Mouse (Mus musculus) activated CD4-positive, CD25-positive, alpha-beta regulatory T cell, adult 4 months (primary cell): Measurements from ENCODE around the gene Lrrn4. TPM values are rescaled to one million over a fixed set of nuclear protein-coding genes. Genes with fewer than 3 reads are reported as not detected.

Experiments used
- ATAC-seq: one replicate; pipeline ENCODE4 v1.8.0; 2017
- polyA plus RNA-seq, 2 experiments: library from polyadenylated mRNA; unstranded; fragments of 100-300 nt; shearing (Covaris generic); gene quantifications; one replicate each; pipeline ENCODE4 v1.2.1; 2017

Lrrn4 gene
- polyA plus RNA-seq, 2 experiments from 2014 or later, result 0.69 TPM; not detected in 1

GRCm38 (mm10) chr2:132870286-132870685 is 10.4 kb downstream of the Lrrn4 start:
- ATAC-seq, result no peak

GRCm38 (mm10) chr2:132869682-132870081 is 11.0 kb downstream of the Lrrn4 start:
- no peak for ATAC-seq

- ATAC-seq, result no peak
Measured at GRCm38 (mm10) chr2:132867521-132867920, 13.2 kb downstream of the Lrrn4 start.

- no peak for ATAC-seq
Measured at GRCm38 (mm10) chr2:132863325-132863724, 17.4 kb downstream of the Lrrn4 start.

GRCm38 (mm10) chr2:132861456-132861855 is 19.2 kb downstream of the Lrrn4 start:
- ATAC-seq, result no peak

GRCm38 (mm10) chr2:132860435-132860834 is 20.3 kb downstream of the Lrrn4 start:
- no peak for ATAC-seq

- ATAC-seq, result no peak
Measured at GRCm38 (mm10) chr2:132856333-132856732, 24.4 kb downstream of the Lrrn4 start.

GRCm38 (mm10) chr2:132853051-132853450 is 27.6 kb downstream of the Lrrn4 start:
- no peak for ATAC-seq

GRCm38 (mm10) chr2:132849141-132849540 is 31.6 kb downstream of the Lrrn4 start:
- no peak for ATAC-seq

GRCm38 (mm10) chr2:132848361-132848760 is 32.3 kb downstream of the Lrrn4 start:
- no peak for ATAC-seq

- ATAC-seq, result no peak
Measured at GRCm38 (mm10) chr2:132847581-132847980, 33.1 kb downstream of the Lrrn4 start.

- ATAC-seq, result peak; percentile 83
Measured at GRCm38 (mm10) chr2:132846407-132847358, 34.0 kb downstream of the Lrrn4 start, which contains the start of gene Crls1. Gene Crls1, plus strand, starts transcription at chr2:132846666.

GRCm38 (mm10) chr2:132841071-132841470 is 39.6 kb downstream of the Lrrn4 start:
- ATAC-seq, result no peak

Other genes starting within 250 kb of the Lrrn4 start
- gene Shld1, start 194.0 kb downstream of the Lrrn4 start, polyA plus RNA-seq, result 10 to 100 TPM; 27.2 to 28.1 TPM
- under 1 TPM in 1 of 2 experiments, not detected in 1; 0.16 TPM for gene Chgb, start 99.6 kb downstream of the Lrrn4 start, polyA plus RNA-seq
- 10 to 100 TPM; 41.9 to 47.2 TPM for gene Trmt6, start 64.8 kb downstream of the Lrrn4 start, polyA plus RNA-seq
- gene Mcm8, start 64.8 kb downstream of the Lrrn4 start, polyA plus RNA-seq, result 1 to 10 TPM; 1.1 to 3.2 TPM
- 1 to 10 TPM; 2.9 to 3.8 TPM for gene Crls1, start 34.2 kb downstream of the Lrrn4 start, polyA plus RNA-seq
- gene Fermt1, start 65.0 kb upstream of the Lrrn4 start, polyA plus RNA-seq, result not detected